In genomic region chr19:10391995-10392394, GRCm38 (mm10) we compare ENCODE assay signal across 9 mouse cellular contexts. TPM values are rescaled to one million over a fixed set of nuclear protein-coding genes. Genes with fewer than 3 reads are reported as not detected.
DNase-seq lines count a peak whose midpoint lies in the region; ATAC-seq and TF ChIP-seq lines count a peak whose summit lies in the region.
"Had no signal": no experiment of that assay in that cellular context is flagged by ENCODE, and none has a peak within 500 bp of the region (broad histone marks: within the 10 kb centered on the region; RNA-seq: fewer than 3 reads in every experiment).

No protein-coding gene starts in this region.

- no peak overlapping the region for H3K9ac ChIP-seq in intestine, postnatal 0 days (ENCODE audit: low read depth, low read length)
- no peak overlapping the region for H3K9ac ChIP-seq in intestine, embryonic 15.5 days
- H3K9ac ChIP-seq in lung, embryonic 14.5 days = no peak overlapping the region

- H3K4me3 ChIP-seq in intestine, postnatal 0 days (ENCODE audit: low read depth, low read length) = no peak overlapping the region
- H3K4me3 ChIP-seq in intestine, embryonic 15.5 days (replicated peaks) = no peak overlapping the region
- H3K4me3 ChIP-seq in lung, embryonic 14.5 days (ENCODE audit: low read depth, low read length) = no peak overlapping the region

- DNase-seq in adrenal gland, adult 8-10 months = peak; percentile 67
- peak; percentile 51 for DNase-seq in embryo, embryonic 11 days
- DNase-seq in lung, embryonic 14.5 days = no peak
- no peak for DNase-seq in urinary bladder, postnatal 4 days (ENCODE audit: low spot score in 2 of 2)

- H3K4me1 ChIP-seq in intestine, postnatal 0 days (replicated peaks; ENCODE audit: control insufficient read depth, insufficient read depth, low read length) = no peaks in the 10 kb centered on the region
- H3K4me1 ChIP-seq in intestine, embryonic 15.5 days (replicated peaks) = peaks cover 12% of the 10 kb centered on the region; the same call in 1 of the 2 replicates
- H3K4me1 ChIP-seq in lung, embryonic 14.5 days (ENCODE audit: insufficient read depth) = peaks cover 4% of the 10 kb centered on the region; the same call in 1 of the 2 replicates

- TF ChIP-seq CTCF in intestine, postnatal 0 days (IDR thresholded peaks at IDR 0.05; ENCODE audit: low read depth) = peak; percentile 76
- TF ChIP-seq CTCF in lung, embryonic 14.5 days (IDR thresholded peaks at IDR 0.05; ENCODE audit: low read depth) = peak; percentile 68

- peaks cover 19% of the 10 kb centered on the region; the same call in 1 of the 2 replicates for H3K27me3 ChIP-seq in intestine, postnatal 0 days (replicated peaks; ENCODE audit: control insufficient read depth, insufficient read depth, low read length)
- peaks cover 18% of the 10 kb centered on the region for H3K27me3 ChIP-seq in intestine, embryonic 15.5 days (replicated peaks)
- peaks cover 19% of the 10 kb centered on the region for H3K27me3 ChIP-seq in lung, embryonic 14.5 days (ENCODE audit: insufficient read depth, low read length)

- WGBS in intestine, postnatal 0 days = 28% methylated on average over 3 of the region's 3 CpGs
- 25% methylated on average over 3 of the region's 3 CpGs for WGBS in intestine, embryonic 15.5 days
- 21% methylated on average over 3 of the region's 3 CpGs for WGBS in lung, embryonic 14.5 days

- H3K4me2 ChIP-seq in intestine, postnatal 0 days (replicated peaks; ENCODE audit: low read depth) = no peak overlapping the region
- no peak overlapping the region for H3K4me2 ChIP-seq in intestine, embryonic 15.5 days (replicated peaks)
- H3K4me2 ChIP-seq in lung, embryonic 14.5 days = no peak overlapping the region

- no peak for ATAC-seq in intestine, postnatal 0 days
- ATAC-seq in intestine, embryonic 15.5 days = no peak
- no peak for ATAC-seq in lung, embryonic 14.5 days (ENCODE audit: insufficient read depth)
- no peak for ATAC-seq in megakaryocyte progenitor cell, adult 5-6 weeks (replicated peaks; ENCODE audit: poor library complexity)
- no peak for ATAC-seq in CD4-positive, CD25-positive, alpha-beta regulatory T cell, adult 4 months

- no peaks in the 10 kb centered on the region for H3K36me3 ChIP-seq in intestine, postnatal 0 days (ENCODE audit: control insufficient read depth, insufficient read depth)
- H3K36me3 ChIP-seq in intestine, embryonic 15.5 days = no peaks in the 10 kb centered on the region
- H3K36me3 ChIP-seq in lung, embryonic 14.5 days (ENCODE audit: insufficient read depth) = no peaks in the 10 kb centered on the region

- H3K9me3 ChIP-seq in intestine, postnatal 0 days (ENCODE audit: control insufficient read depth) = no peaks in the 10 kb centered on the region
- H3K9me3 ChIP-seq in intestine, embryonic 15.5 days = no peaks in the 10 kb centered on the region
- H3K9me3 ChIP-seq in lung, embryonic 14.5 days (ENCODE audit: low read depth, low read length) = no peaks in the 10 kb centered on the region

- no peak overlapping the region for H3K27ac ChIP-seq in intestine, postnatal 0 days (ENCODE audit: low read depth, low read length)
- H3K27ac ChIP-seq in intestine, embryonic 15.5 days = no peak overlapping the region
- H3K27ac ChIP-seq in lung, embryonic 14.5 days (ENCODE audit: low read depth) = no peak overlapping the region
- H3K27ac ChIP-seq: macrophage had no signal

RNA-seq across cellular contexts. Expression of gene Syt7, which starts 3.1 kb away (rescaled TPM):
- polyA plus RNA-seq in intestine, postnatal 0 days (2015; fragmentation: Nextera tagmentation; extraction: Ambion mirVana) = 1.9 TPM in 2 replicates
- polyA plus RNA-seq in intestine, embryonic 15.5 days (2015; fragmentation: Nextera tagmentation; extraction: Ambion mirVana) = 1.7 and 3.1 TPM in 2 replicates
- 10 to 100 TPM; 32.9 to 54.6 (median 44.5) TPM for total RNA-seq in adrenal gland, adult 8-10 months (2022)
- 3.3 and 4.7 TPM in 2 replicates for polyA plus RNA-seq in lung, embryonic 14.5 days (2014; fragmentation: Nextera tagmentation; extraction: Ambion mirVana)
- total RNA-seq in megakaryocyte progenitor cell, adult 5-6 weeks (2015) = not detected in 2 replicates
- not detected in 2 replicates for total RNA-seq in megakaryocyte progenitor cell, adult 5-6 weeks (2017)
- not detected for polyA plus RNA-seq in CD4-positive, CD25-positive, alpha-beta regulatory T cell, adult 4 months (2017; shearing (Covaris generic))
- polyA plus RNA-seq: macrophage had no signal

Comparison
In these comparisons a context has a peak if more than half of its experiments do, and no peak if none do; other contexts are left out.
1. DNase-seq: peak in adrenal gland, adult 8-10 months (single experiment) and embryo, embryonic 11 days (single experiment); none in lung, embryonic 14.5 days (single experiment) and urinary bladder, postnatal 4 days (0 of 2).